Mouse (Mus musculus) ES-E14 (cell line): ENCODE data around the gene Cfap77.

Experiments
- CHD2 ChIP-seq: IDR thresholded peaks from 2 replicates; pipeline ENCODE4 v1.6.1; 2014; ENCODE audit warnings: mild to moderate bottlenecking, low read depth, low read length, inconsistent platforms
- MAFK ChIP-seq: IDR thresholded peaks from 2 replicates; pipeline ENCODE4 v1.6.1; 2014; ENCODE audit warnings: mild to moderate bottlenecking, low read depth, low read length, inconsistent platforms; ENCODE audit not compliant: insufficient read depth
- ZNF384 ChIP-seq: IDR thresholded peaks from 2 replicates; pipeline ENCODE4 v1.6.1; 2012; ENCODE audit warnings: low read depth, low read length, inconsistent platforms

DNA sequence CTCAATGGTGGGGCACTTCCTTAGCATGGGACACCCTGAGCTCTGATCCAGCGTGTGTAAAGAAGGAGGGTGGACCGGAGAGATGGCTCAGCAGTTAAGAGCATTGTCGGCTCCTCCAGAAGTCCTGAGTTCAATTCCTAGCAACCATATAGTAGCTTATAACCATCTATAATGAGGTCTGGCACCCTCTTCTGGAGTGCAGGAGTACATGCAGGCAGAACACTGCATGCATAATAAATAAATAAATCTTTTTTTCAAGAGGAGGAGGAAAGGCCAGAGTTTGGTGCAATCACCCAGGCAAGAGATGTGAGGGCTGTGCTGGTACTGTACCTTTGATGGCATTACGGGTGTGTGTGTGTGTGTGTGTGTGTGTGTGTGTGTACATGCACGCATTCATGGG is 12.7 kb downstream of the Cfap77 start:
- TF ChIP-seq MAFK: no peak
- TF ChIP-seq CHD2: no peak
- no peak for TF ChIP-seq ZNF384
